Mouse (Mus musculus): ENCODE results near the gene Atp10a. TPM values are rescaled to one million over a fixed set of nuclear protein-coding genes. Genes with fewer than 3 reads are reported as not detected.
A peak's percentile ranks its signal among the peaks of the same experiment; 100 is the strongest.

The Atp10a gene
- total RNA-seq, 2 experiments from 2014 or later, result 8.2 to 12.3 TPM

- DNase-seq (ENCODE audit: low spot score in 2 of 2), result no peak
- intact Hi-C loops (cut with DNase I), result no loop called here
These were observed 76.4 kb downstream of the Atp10a start for GRCm38 (mm10) chr7:58732406-58732805.

- intact Hi-C loops (cut with DNase I), result no loop called here
- no peak for DNase-seq (ENCODE audit: low spot score in 2 of 2)
These were observed 77.5 kb downstream of the Atp10a start for GRCm38 (mm10) chr7:58733490-58733901.

DNA sequence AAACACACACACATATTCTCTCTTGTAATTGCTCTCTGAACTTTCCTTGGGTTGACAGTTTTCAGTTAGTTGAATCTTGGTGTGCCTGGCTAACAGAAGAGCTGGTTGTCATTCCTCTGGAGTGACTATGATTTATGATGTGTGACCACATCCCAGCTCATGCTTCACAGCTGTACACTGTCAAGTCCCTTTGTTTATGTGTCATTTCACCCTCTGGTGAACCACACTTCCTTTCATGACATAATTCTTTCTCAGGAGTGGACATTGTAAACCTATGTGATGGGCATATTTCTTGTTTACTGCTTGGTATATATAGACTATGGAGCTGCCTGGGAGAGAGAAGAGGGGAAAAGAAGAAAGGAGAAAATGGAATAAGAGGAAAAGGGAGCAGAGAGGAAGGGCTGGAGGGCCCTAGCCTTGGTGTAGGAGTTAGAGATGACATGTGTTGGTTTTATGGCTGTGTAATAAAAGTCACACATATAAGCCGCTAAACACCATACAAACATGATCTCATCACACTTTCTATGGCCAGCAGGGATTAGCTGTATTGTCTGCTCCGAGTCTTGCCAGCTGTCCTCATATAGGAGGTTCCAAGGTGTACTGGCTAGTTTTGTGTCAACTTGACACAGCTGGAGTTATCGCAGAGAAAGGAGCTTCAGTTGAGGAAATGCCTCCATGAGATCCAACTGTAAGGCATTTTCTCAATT lies 81.0 kb downstream of the Atp10a start:
- DNase-seq (ENCODE audit: low spot score in 2 of 2), result no peak
- intact Hi-C loops (cut with DNase I), result no loop called here

DNA sequence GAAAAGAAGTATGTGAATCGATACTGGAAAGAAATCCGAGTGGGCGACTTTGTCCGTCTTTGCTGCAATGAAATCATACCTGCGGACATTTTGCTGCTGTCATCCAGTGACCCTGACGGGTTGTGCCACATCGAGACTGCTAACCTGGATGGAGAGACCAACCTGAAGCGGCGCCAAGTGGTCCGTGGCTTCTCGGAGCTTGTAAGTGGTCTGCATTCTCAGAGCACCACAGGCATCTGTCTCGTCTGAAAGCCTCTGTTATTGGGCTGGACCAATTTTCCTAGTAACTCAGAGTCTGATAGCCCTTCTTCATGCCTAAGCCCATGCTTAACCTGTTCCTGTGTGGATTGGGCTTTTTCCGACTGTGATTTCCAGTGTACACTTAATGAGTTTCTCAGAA lies 84.2 kb downstream of the Atp10a start:
- intact Hi-C loops (cut with DNase I), result loop anchor here (10.0 kb wide), 1 partner anchor 155 kb away; no protein-coding TSS in a partner anchor
- DNase-seq (ENCODE audit: low spot score in 2 of 2), result no peak

DNA sequence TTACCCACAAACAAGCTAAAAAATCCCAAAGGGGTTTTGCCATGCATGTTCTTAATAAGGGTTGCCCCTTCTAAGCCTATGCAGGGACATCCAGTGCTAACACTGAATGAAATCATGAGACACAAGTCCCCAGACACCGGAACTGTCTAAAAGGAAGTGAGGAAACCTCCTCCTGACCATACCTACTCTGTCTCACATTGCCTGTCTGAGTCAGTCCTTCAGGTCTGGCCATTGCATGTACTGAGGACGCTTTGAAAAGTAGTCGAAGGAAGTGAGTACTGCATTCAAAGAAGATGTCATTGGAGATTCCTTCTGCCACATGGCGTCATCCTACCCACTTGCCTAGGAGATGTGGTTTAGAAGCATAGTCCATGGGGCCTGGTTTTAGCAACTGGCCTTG lies 84.9 kb downstream of the Atp10a start:
- no peak for DNase-seq (ENCODE audit: low spot score in 2 of 2)

DNA sequence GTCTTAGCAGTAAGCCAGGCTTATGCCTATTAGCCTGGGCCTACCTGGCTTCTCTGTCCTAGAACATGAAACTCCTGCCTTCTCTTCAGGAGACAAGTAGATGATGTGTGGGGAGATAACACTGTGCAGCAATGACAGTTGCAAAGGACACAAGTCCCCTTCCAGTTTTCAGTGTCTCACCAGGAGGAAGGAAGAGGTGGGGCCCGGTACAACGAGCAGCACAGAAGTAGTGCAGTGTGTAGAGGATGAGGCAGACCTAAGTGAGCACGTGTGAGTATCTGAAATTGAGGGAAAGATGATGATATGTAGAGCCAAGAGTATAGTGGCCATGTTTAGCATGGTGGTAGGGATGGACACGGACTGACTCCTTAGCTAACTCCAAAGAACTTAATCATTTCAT lies 86.0 kb downstream of the Atp10a start:
- intact Hi-C loops (cut with DNase I), result loop anchor here (10.0 kb wide), 1 partner anchor 157 kb away; no protein-coding TSS in a partner anchor
- no peak for DNase-seq (ENCODE audit: low spot score in 2 of 2)

More for the DNA sequence above, 84.9 kb downstream of the Atp10a start:
- intact Hi-C loops (cut with DNase I), result loop anchor here (10.0 kb wide), 1 partner anchor 156 kb away; no protein-coding TSS in a partner anchor

DNA sequence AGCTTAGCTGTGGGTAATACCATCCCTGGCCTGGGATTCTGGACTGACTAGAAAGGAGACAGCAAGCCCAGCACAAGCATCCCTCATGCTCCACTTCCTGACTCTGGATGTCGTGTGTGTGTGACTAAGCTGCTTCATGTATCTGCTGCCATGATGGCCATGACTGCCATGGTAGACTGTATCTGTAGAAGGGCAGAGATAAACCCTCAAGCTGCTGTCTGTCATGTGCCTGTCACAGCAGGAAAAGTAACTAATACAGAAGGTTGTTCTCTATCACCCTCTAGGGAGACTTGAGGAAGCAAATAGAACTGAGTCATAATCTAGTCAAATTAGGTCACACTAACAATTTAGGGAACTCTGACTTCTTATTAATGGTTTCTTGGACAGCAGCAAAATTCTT lies 86.7 kb downstream of the Atp10a start:
- DNase-seq (ENCODE audit: low spot score in 2 of 2), result no peak
- intact Hi-C loops (cut with DNase I), result loop anchor here (10.0 kb wide), 1 partner anchor 158 kb away; no protein-coding TSS in a partner anchor

GRCm38 (mm10) chr7:58743362-58744320 lies 87.7 kb downstream of the Atp10a start:
- intact Hi-C loops (cut with DNase I), result loop anchor here (10.0 kb wide), 1 partner anchor 159 kb away; no protein-coding TSS in a partner anchor
- DNase-seq (ENCODE audit: low spot score in 2 of 2), result no peak

DNA sequence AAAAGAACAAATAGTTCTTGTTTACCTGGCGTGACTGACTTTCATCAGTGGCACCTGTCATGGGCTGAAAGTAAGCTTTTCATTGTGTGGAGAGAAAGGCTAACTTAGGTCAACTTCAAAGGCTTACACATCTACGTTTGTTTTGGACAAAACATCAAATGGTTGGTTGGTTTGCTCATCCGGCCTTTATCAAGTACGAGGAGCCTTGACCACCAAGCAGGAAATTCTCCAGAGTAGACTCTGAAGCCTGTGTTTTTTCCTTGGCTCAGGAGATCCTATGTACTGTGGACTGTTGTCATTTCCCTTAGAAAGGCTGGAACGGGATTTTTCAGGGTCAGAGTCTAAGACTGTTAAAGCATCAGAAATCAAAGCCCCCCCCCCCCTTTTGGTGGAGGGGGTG lies 90.9 kb downstream of the Atp10a start:
- no peak for DNase-seq (ENCODE audit: low spot score in 2 of 2)
- intact Hi-C loops (cut with DNase I), result loop anchor here (10.0 kb wide), 1 partner anchor 162 kb away; no protein-coding TSS in a partner anchor

GRCm38 (mm10) chr7:58749904-58750612 lies 94.1 kb downstream of the Atp10a start:
- intact Hi-C loops (cut with DNase I), result loop anchor here (10.0 kb wide), 1 partner anchor 165 kb away; no protein-coding TSS in a partner anchor
- no peak for DNase-seq (ENCODE audit: low spot score in 2 of 2)

GRCm38 (mm10) chr7:58752041-58752440 lies 96.1 kb downstream of the Atp10a start:
- no peak for DNase-seq (ENCODE audit: low spot score in 2 of 2)
- intact Hi-C loops (cut with DNase I), result no loop called here

DNA sequence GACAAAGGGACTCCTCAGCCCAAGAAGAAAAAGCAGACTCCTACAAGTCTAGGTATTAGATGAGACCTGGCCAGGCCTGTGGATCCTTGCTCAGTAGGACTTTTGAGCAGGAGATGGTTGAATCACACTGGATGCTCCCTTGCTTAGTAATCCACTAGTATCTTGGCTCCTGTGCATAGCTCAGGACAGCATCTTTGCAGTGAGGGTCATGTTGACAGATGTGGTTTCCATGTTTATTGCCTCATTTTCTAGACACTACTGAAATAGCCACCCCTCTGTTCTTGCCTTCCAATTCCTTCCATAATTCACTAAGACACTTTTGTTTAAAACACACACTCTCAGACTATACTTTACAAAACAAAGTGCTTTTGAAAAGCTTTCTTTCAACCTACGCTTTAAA lies 98.1 kb downstream of the Atp10a start:
- no peak for DNase-seq (ENCODE audit: low spot score in 2 of 2)
- intact Hi-C loops (cut with DNase I), result no loop called here

DNA sequence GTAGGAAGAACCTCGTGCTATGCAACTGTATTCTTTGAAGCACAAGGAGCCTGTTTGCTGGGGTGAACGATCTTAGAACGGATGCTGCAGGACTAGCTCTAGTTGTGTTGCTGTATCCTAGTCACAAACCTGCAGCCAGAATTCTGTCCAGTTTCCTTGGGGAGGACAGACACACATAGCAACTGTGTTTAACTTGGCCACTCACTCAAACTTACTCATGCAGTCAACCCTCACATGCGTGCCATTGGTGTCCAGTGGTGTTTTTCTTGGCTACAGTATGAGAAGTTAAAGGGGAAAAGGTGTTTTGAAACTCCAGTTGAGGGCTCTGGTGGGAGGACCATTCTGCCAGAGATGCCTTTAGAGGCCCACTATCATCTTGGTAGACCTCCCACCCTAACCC lies 98.6 kb downstream of the Atp10a start:
- no peak for DNase-seq (ENCODE audit: low spot score in 2 of 2)
- intact Hi-C loops (cut with DNase I), result no loop called here

DNA sequence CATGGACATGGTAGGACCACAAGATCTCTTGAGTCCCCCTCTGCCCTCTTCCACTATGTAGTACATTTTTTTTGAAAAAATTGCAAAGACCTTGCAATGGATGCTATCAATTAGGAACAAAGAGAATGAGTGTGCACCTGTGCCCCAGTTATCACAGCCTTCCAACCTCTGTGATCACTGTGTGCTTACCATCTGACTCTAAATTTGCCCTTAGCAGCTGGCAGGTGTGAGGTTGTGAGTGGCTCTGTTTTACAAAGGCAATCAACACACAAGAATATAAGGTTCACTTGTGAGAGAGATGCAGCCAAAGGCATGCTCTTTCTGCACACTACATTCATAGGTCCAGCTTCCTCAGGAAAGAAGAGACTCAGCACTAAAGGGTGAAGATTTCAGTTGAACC lies 99.1 kb downstream of the Atp10a start:
- DNase-seq (ENCODE audit: low spot score in 2 of 2), result no peak
- intact Hi-C loops (cut with DNase I), result no loop called here

GRCm38 (mm10) chr7:58755846-58756245 lies 99.9 kb downstream of the Atp10a start:
- intact Hi-C loops (cut with DNase I), result no loop called here
- no peak for DNase-seq (ENCODE audit: low spot score in 2 of 2)

DNA sequence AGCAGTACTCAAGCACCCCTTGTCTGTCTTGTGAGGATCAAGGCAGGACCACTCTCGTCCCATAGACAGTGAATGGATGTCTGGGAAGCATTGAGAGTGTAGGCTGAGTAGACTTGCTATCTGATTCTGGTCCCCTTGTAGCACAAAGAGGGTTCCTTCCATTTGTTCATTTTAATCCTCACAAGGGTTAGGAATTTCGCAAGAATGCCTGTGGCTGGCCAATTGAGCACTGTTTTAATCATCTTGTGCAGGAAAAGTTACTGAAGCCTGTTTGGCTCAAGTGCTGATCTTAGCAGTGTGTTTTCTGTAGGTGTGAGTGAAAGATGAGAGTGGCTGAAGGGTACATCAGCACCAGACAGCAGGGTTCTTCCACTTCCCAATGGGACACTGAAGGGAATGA lies 101.4 kb downstream of the Atp10a start:
- DNase-seq (ENCODE audit: low spot score in 2 of 2), result no peak
- intact Hi-C loops (cut with DNase I), result no loop called here

DNA sequence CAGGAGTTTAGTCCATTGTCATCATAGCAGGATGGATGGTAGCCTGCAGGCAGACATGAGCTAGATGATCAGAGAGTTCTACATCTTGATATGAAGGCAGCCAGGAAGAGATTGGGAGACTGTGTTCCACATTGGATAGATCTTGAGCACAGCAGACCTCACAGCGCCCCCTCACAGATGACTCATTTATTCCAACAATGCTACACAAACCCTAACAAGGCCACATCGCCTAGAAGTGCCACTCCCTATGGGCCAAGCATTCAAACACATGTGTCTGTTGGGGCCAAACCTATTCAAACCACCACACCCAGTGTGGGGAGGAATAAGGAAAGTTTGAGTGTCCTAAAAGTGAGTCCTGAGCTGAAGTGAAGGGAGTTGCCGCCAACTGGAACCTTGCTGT lies 102.4 kb downstream of the Atp10a start:
- intact Hi-C loops (cut with DNase I), result no loop called here
- no peak for DNase-seq (ENCODE audit: low spot score in 2 of 2)

GRCm38 (mm10) chr7:58759265-58759664 lies 103.3 kb downstream of the Atp10a start:
- intact Hi-C loops (cut with DNase I), result no loop called here

DNA sequence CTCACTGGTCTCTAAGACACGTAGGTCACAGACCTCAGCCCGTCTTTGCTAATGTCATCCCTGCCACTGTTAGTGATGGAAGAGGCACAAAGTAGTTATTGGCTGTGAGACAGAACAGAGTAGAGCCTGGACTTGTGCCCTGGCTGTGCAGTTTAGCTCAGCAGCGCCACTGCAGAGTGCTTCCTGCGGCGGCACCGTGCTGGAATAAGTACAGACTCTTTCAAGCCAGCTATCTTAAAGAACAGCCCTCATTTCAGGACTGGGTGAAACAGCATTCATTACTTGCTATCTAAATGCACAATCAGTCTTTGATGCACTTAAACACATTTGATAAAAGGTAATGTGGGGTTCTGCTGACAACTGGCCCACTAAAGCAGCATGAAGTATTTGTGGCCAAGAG lies 111.3 kb downstream of the Atp10a start:
- DNase-seq (ENCODE audit: low spot score in 2 of 2), result peak; percentile 46 to 48

More at GRCm38 (mm10) chr7:58759265-58759664, 103.3 kb downstream of the Atp10a start:
- no peak for DNase-seq (ENCODE audit: low spot score in 2 of 2)

More for the DNA sequence above, 111.3 kb downstream of the Atp10a start:
- intact Hi-C loops (cut with DNase I), result loop anchor here (5.0 kb wide), 1 partner anchor 75 kb away; no protein-coding TSS in a partner anchor

All from left cerebral cortex, postnatal 36 days (tissue).